Mouse (Mus musculus) kidney, adult 2 months (tissue): ENCODE measurements at regions not wholly inside any gene's neighbourhood (a gene's known extent, or its start where the extent isn't known, plus 50 kb on each side); places are given as distances from the start of the nearest gene placed in this dataset.

ENCODE experiments used
- CTCF ChIP-seq: fragments of 200-500 bp; conservative IDR thresholded peaks from 2 replicates; pipeline ENCODE4 v1.5.1; 2011; ENCODE audit warnings: low read depth, mild to moderate bottlenecking, control low read depth, low read length, moderate library complexity, mixed read lengths; ENCODE audit not compliant: insufficient read depth, insufficient read length
- POLR2A ChIP-seq: fragments of 200-500 bp; IDR thresholded peaks from one replicate; pipeline ENCODE4 v1.6.1; 2011; ENCODE audit warnings: low read depth, low read length, control low read depth

GRCm38 (mm10) chr3:147458115-147458514, 605.9 kb downstream of the Ttll7 start:
- TF ChIP-seq CTCF (no peak), POLR2A (no peak)
